Mouse (Mus musculus) midbrain, postnatal 0 days (tissue): ENCODE data around the gene Mars. TPM values are rescaled to one million over a fixed set of nuclear protein-coding genes. Genes with fewer than 3 reads are reported as not detected.
"Not testable (repeated sequence)": the region's sequence is repeated elsewhere in the genome, so short reads cannot be mapped to it uniquely, and the experiment has no call there.

Source experiments
- ATAC-seq: fragments of 200-750 bp; cut with Nextera tagmentation; 2 replicates; pipeline ENCODE4 v1.8.0; 2017; ENCODE audit warnings: moderate number of reproducible peaks, mild to moderate bottlenecking, moderate TSS enrichment, moderate library complexity; ENCODE audit not compliant: low FRiP score
- DNase-seq: peaks from one replicate; pipeline ENCODE4 v3.0.0-alpha.2; 2015; ENCODE audit warnings: low spot score
- H3K27ac ChIP-seq: fragments of 300-500 bp; sonication (generic); 2 replicates; pipeline ENCODE4 v1.5.1; 2014; ENCODE audit warnings: low read depth, mild to moderate bottlenecking, low read length, mixed read lengths
- H3K27me3 ChIP-seq: fragments of 300-500 bp; sonication (generic); 2 replicates; pipeline ENCODE4 v1.6.1; 2014; ENCODE audit warnings: low read length, control low read depth, mixed read lengths; ENCODE audit not compliant: insufficient read depth
- H3K36me3 ChIP-seq: fragments of 300-500 bp; sonication (generic); 2 replicates; pipeline ENCODE4 v1.6.1; 2014; ENCODE audit warnings: low read length, control low read depth, mixed read lengths; ENCODE audit not compliant: insufficient read depth
- H3K4me1 ChIP-seq: fragments of 300-500 bp; sonication (generic); 2 replicates; pipeline ENCODE4 v1.6.1; 2014; ENCODE audit warnings: mild to moderate bottlenecking, control low read depth, antibody characterized with exemption, low read length, mixed read lengths; ENCODE audit not compliant: insufficient read depth
- H3K4me2 ChIP-seq: fragments of 300-500 bp; sonication (generic); 2 replicates; pipeline ENCODE4 v1.6.1; 2014; ENCODE audit warnings: low read depth, mild to moderate bottlenecking, low read length, mixed read lengths; ENCODE audit not compliant: poor library complexity, severe bottlenecking
- H3K4me3 ChIP-seq: fragments of 300-500 bp; sonication (generic); 2 replicates; pipeline ENCODE4 v1.5.1; 2014; ENCODE audit warnings: low read depth, mild to moderate bottlenecking, low read length, moderate library complexity
- H3K9ac ChIP-seq: fragments of 300-500 bp; sonication (generic); replicated peaks from 2 replicates; pipeline ENCODE4 v1.6.1; 2014; ENCODE audit warnings: mild to moderate bottlenecking, low read length, moderate library complexity, mixed read lengths; ENCODE audit not compliant: poor library complexity, severe bottlenecking
- H3K9me3 ChIP-seq: fragments of 300-500 bp; sonication (generic); 2 replicates; pipeline ENCODE4 v1.6.1; 2016; ENCODE audit warnings: low read length, control low read depth
- CTCF ChIP-seq: IDR thresholded peaks from 2 replicates; pipeline ENCODE4 v1.5.1; 2016; ENCODE audit warnings: antibody characterized with exemption, mild to moderate bottlenecking
- WGBS: fragments of 180-500 bp; shearing (Covaris S2); extraction: QIAGEN DNeasy Blood & Tissue Kit; methylation state at CpG from one replicate; pipeline ENCODE4 v1.1.7; 2014; 5-methylcytosine and 5-hydroxymethylcytosine counted together
- polyA plus RNA-seq: library from polyadenylated mRNA; unstranded; fragments of >200 nt; fragmentation: Nextera tagmentation; extraction: Ambion mirVana; gene quantifications from 2 replicates; pipeline ENCODE4 v1.2.1, GENCODE M21; 2015
- total RNA-seq: library from RNA; depleted of rRNA; stranded (reverse); fragments of >200 nt; gene quantifications from 2 replicates; pipeline ENCODE4 v1.2.3, GENCODE M21; 2014

Gene Mars
- total and polyA plus RNA-seq, 2 experiments from 2014 or later: 62.6 to 112 TPM

GRCm38 (mm10) chr10:127312858-127313257 is 1.3 kb upstream of the Mars start:
- Histone ChIP-seq H3K9ac (no peak overlapping the region), H3K36me3 (peaks cover 10% of the 10 kb centered on the region), H3K27ac (no peak overlapping the region), H3K9me3 (no peaks in the 10 kb centered on the region), H3K27me3 (no peaks in the 10 kb centered on the region), H3K4me3 (no peak overlapping the region), H3K4me2 (no peak overlapping the region), H3K4me1 (no peaks in the 10 kb centered on the region)
- no peak for ATAC-seq
- no peak for DNase-seq
- WGBS: 80% methylated on average over 4 of the region's 4 CpGs
- TF ChIP-seq CTCF: no peak

- Histone ChIP-seq H3K27ac (peak overlapping the region; percentile 6), H3K4me2 (peak overlapping the region; percentile 57), H3K4me1 (no peaks in the 10 kb centered on the region), H3K36me3 (peaks cover 15% of the 10 kb centered on the region), H3K4me3 (peak overlapping the region; percentile 59), H3K9ac (no peak overlapping the region), H3K9me3 (no peaks in the 10 kb centered on the region), H3K27me3 (no peaks in the 10 kb centered on the region)
- peak; percentile 90 for TF ChIP-seq CTCF
- peak; percentile 55; the same call in 1 of the 2 replicates for ATAC-seq
- under 1% methylated on average over 4 of the region's 4 CpGs for WGBS
- peak; percentile 85 for DNase-seq
Measured at GRCm38 (mm10) chr10:127312356-127312676, 730 bp upstream of the Mars start.

GRCm38 (mm10) chr10:127310523-127311475 is 787 bp downstream of the Mars start:
- H3K27me3 ChIP-seq: no peaks in the 10 kb centered on the region
- H3K4me2 ChIP-seq: peak overlapping the region; percentile 57
- peak overlapping the region; percentile 58 for H3K9ac ChIP-seq
- no peak for TF ChIP-seq CTCF
- H3K9me3 ChIP-seq: no peaks in the 10 kb centered on the region
- no peaks in the 10 kb centered on the region for H3K4me1 ChIP-seq
- 0 out of 2 replicates have a peak overlapping the region, but pooled peaks have one; percentile 62 for H3K27ac ChIP-seq
- WGBS: 38% methylated on average over 23 of the region's 23 CpGs
- peak overlapping the region; percentile 59 for H3K4me3 ChIP-seq
- ATAC-seq: peak; percentile 69
- peak; percentile 40 for DNase-seq
- peaks cover 28% of the 10 kb centered on the region for H3K36me3 ChIP-seq

- not testable (repeated sequence) for ATAC-seq, H3K4me1 ChIP-seq, H3K9me3 ChIP-seq, DNase-seq, H3K4me3 ChIP-seq, H3K4me2 ChIP-seq, H3K27ac ChIP-seq, H3K9ac ChIP-seq, H3K27me3 ChIP-seq
- H3K36me3 ChIP-seq: peaks cover 43% of the 10 kb centered on the region
- 87% methylated on average over 3 of the region's 3 CpGs for WGBS
Measured at GRCm38 (mm10) chr10:127309167-127309566, 2.4 kb downstream of the Mars start.

GRCm38 (mm10) chr10:127303136-127303535 is 8.4 kb downstream of the Mars start:
- Histone ChIP-seq H3K4me3 (no peak overlapping the region), H3K27me3 (no peaks in the 10 kb centered on the region), H3K27ac (no peak overlapping the region), H3K4me1 (no peaks in the 10 kb centered on the region), H3K4me2 (no peak overlapping the region), H3K36me3 (peaks cover 75% of the 10 kb centered on the region), H3K9ac (no peak overlapping the region), H3K9me3 (no peaks in the 10 kb centered on the region)
- no peak for ATAC-seq
- 94% methylated on average over 11 of the region's 11 CpGs for WGBS
- DNase-seq: no peak
- TF ChIP-seq CTCF: no peak

GRCm38 (mm10) chr10:127300361-127300760 is 11.2 kb downstream of the Mars start:
- Histone ChIP-seq H3K9ac (no peak overlapping the region), H3K27me3 (no peaks in the 10 kb centered on the region), H3K36me3 (peaks cover 78% of the 10 kb centered on the region), H3K4me1 (no peaks in the 10 kb centered on the region), H3K9me3 (no peaks in the 10 kb centered on the region), H3K27ac (no peak overlapping the region), H3K4me3 (no peak overlapping the region), H3K4me2 (no peak overlapping the region)
- ATAC-seq (no peak), DNase-seq (no peak)
- TF ChIP-seq CTCF: no peak
- 95% methylated on average over 6 of the region's 6 CpGs for WGBS
